Mouse (Mus musculus) lung, embryonic 14.5 days (tissue): ENCODE measurements around the gene Aff4. TPM values are rescaled to one million over a fixed set of nuclear protein-coding genes. Genes with fewer than 3 reads are reported as not detected.
A peak's percentile ranks its signal among the peaks of the same experiment; 100 is the strongest.

Experiments used
- ATAC-seq: fragments of 200-750 bp; cut with Nextera tagmentation; 2 replicates; pipeline ENCODE4 v1.8.0; 2017; ENCODE audit warnings: mild to moderate bottlenecking, moderate TSS enrichment, moderate library complexity; ENCODE audit not compliant: insufficient read depth
- DNase-seq: peaks from one replicate; pipeline ENCODE4 v3.0.0-alpha.2; 2015
- H3K27ac ChIP-seq: fragments of 300-500 bp; sonication (generic); 2 replicates; pipeline ENCODE4 v1.5.1; 2014; ENCODE audit warnings: low read depth, mild to moderate bottlenecking, moderate library complexity
- H3K27me3 ChIP-seq: fragments of 300-500 bp; sonication (generic); 2 replicates; pipeline ENCODE4 v1.6.1; 2014; ENCODE audit warnings: low read length, control low read depth; ENCODE audit not compliant: insufficient read depth
- H3K36me3 ChIP-seq: fragments of 300-500 bp; sonication (generic); 2 replicates; pipeline ENCODE4 v1.6.1; 2014; ENCODE audit warnings: control low read depth; ENCODE audit not compliant: insufficient read depth
- H3K4me1 ChIP-seq: fragments of 300-500 bp; sonication (generic); 2 replicates; pipeline ENCODE4 v1.6.1; 2014; ENCODE audit warnings: antibody characterized with exemption, control low read depth; ENCODE audit not compliant: insufficient read depth
- H3K4me2 ChIP-seq: fragments of 300-500 bp; sonication (generic); 2 replicates; pipeline ENCODE4 v1.6.1; 2014; ENCODE audit warnings: mild to moderate bottlenecking
- H3K4me3 ChIP-seq: fragments of 300-500 bp; sonication (generic); 2 replicates; pipeline ENCODE4 v1.5.1; 2014; ENCODE audit warnings: low read depth, low read length
- H3K9ac ChIP-seq: fragments of 300-500 bp; sonication (generic); 2 replicates; pipeline ENCODE4 v1.6.1; 2014
- H3K9me3 ChIP-seq: fragments of 300-500 bp; sonication (generic); 2 replicates; pipeline ENCODE4 v1.6.1; 2016; ENCODE audit warnings: low read depth, low read length, control low read depth
- CTCF ChIP-seq: IDR thresholded peaks from 2 replicates; pipeline ENCODE4 v1.5.1; 2016; ENCODE audit warnings: antibody characterized with exemption, low read depth
- WGBS: fragments of 180-500 bp; shearing (Covaris S2); extraction: QIAGEN DNeasy Blood & Tissue Kit; methylation state at CpG from one replicate; pipeline ENCODE4 v1.1.7; 2014; 5-methylcytosine and 5-hydroxymethylcytosine counted together
- polyA plus RNA-seq: library from polyadenylated mRNA; unstranded; fragments of >200 nt; fragmentation: Nextera tagmentation; extraction: Ambion mirVana; gene quantifications from 2 replicates; pipeline ENCODE4 v1.2.1, GENCODE M21; 2014

The Aff4 gene
- polyA plus RNA-seq, 1 experiment from 2014 or later: 56.5 TPM

DNA sequence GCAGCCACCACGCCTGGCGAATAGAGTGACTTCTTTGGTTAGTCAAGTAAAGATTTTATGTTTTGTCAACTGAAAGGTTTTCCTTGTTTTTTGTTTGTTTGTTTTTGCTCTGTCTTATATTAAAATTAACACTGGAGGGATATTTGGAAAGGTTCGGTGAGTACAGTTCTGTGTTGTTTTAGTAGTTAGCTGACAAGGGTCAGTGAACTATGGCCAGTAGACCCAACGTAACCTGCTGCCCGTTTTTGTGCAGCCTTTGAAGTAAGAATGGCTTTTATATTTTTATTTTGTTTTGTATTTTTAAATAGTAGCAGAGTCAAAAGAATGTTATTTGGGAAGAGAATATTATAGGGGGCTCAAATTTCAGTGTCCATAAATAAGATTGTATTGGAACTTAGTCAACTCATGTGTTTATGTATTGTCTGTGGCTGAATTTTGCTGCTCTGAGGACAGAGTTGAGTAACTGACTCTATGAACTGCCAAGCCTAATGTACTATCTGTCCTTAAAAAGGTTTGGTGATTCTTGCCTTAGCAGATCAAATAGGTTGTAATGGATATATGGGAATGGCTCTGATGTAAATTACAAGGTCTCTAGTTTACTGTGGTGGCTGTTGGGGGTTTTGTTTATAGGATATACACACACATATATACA, 8.0 kb downstream of the Aff4 start:
- H3K27ac ChIP-seq: no peak overlapping the region
- TF ChIP-seq CTCF: no peak
- H3K9me3 ChIP-seq: no peaks in the 10 kb centered on the region
- ATAC-seq: no peak
- no peaks in the 10 kb centered on the region for H3K27me3 ChIP-seq
- H3K9ac ChIP-seq: no peak overlapping the region
- no peaks in the 10 kb centered on the region for H3K4me1 ChIP-seq
- H3K4me3 ChIP-seq: no peak overlapping the region
- no peak for DNase-seq
- peaks cover 11% of the 10 kb centered on the region; the same call in 1 of the 2 replicates for H3K36me3 ChIP-seq
- no peak overlapping the region for H3K4me2 ChIP-seq
- 94% methylated on average over 5 of the region's 5 CpGs for WGBS

DNA sequence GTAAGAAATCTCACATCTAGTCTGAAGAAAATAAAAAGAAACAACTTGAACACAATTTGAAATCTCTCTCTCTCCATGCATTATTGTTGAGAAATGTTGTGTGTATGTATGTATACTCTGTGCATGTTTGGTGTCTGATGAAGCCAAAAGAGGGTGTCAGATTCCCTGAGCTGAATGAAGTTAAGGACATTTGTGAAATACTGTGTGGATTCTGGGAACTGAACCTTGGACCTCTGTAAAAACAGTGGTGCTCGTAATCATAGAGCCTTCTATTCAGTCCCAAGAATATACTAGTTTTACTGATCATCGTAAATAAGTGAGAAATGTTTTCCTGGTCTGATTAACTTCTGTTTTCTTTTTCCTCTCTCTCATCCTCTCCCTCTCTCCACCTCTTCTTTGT, 16.4 kb downstream of the Aff4 start:
- WGBS: 84% methylated on average over 2 of the region's 2 CpGs
- Histone ChIP-seq H3K4me3 (no peak overlapping the region), H3K27me3 (no peaks in the 10 kb centered on the region), H3K36me3 (peaks cover 22% of the 10 kb centered on the region), H3K9ac (no peak overlapping the region), H3K9me3 (no peaks in the 10 kb centered on the region), H3K4me1 (no peaks in the 10 kb centered on the region), H3K4me2 (no peak overlapping the region), H3K27ac (no peak overlapping the region)
- TF ChIP-seq CTCF: no peak
- DNase-seq (no peak), ATAC-seq (no peak)

DNA sequence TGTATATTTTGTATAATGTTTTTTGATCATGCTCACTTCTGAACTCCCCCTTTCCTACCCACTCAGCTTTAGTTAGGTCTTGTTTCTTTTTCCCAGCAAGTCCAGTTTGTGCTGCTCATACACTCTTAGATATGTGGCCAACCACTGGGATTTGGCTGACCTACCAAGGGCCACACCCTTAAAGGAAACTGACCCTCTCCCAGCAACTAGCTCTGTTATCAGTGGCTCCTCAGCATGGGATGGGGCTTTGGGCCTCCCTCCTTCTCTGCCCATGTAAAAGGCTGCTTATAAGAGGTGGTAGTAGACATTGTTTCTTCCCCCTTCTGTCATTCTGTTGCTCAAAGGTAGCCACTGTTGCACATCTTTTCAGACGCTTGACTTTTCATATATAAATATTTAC, 28.3 kb downstream of the Aff4 start:
- no peak for TF ChIP-seq CTCF
- no peak for DNase-seq

DNA sequence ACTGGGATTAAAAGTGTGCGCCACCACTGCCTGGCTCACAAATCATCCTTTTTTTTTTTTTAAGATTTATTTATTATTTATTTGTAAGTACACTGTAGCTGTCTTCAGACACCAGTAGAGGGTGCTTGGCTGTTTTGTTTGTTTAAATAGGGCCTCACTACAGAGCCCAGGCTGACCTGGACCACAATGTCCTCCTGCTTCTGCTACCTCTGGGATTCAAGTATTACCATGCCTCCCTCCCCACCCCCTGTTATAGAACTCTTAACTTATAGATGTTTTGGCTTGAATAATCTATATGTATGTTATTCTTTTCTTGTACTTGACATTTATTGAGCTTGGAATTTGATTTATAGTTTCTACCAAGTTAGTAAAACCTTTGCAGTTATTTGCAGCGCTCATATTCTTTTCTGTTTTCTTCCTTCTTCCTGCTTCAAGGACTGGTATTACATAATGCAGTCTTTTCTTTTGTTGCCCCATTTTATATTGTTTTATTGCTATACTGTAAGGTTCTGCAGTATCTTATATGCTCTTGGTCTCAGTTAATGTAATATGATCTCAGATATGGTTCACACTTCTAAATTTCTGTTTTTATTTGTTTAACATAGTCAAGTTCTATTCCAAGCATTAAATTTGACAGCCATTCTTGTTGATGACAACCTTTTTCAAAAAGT, 33.3 kb downstream of the Aff4 start:
- 92% methylated on average over 2 of the region's 2 CpGs for WGBS
- Histone ChIP-seq H3K4me3 (no peak overlapping the region), H3K27me3 (no peaks in the 10 kb centered on the region), H3K27ac (no peak overlapping the region), H3K9me3 (no peaks in the 10 kb centered on the region), H3K4me2 (no peak overlapping the region), H3K4me1 (no peaks in the 10 kb centered on the region), H3K9ac (no peak overlapping the region), H3K36me3 (peaks cover 47% of the 10 kb centered on the region)
- no peak for TF ChIP-seq CTCF
- ATAC-seq (no peak), DNase-seq (no peak)

More for the DNA sequence above, 28.3 kb downstream of the Aff4 start:
- WGBS: 67% methylated on average over 1 of the region's 1 CpGs
- no peak overlapping the region for H3K27ac ChIP-seq
- no peaks in the 10 kb centered on the region for H3K4me1 ChIP-seq
- no peak overlapping the region for H3K4me2 ChIP-seq
- no peak for ATAC-seq
- H3K9me3 ChIP-seq: no peaks in the 10 kb centered on the region
- H3K36me3 ChIP-seq: peaks cover 51% of the 10 kb centered on the region
- no peaks in the 10 kb centered on the region for H3K27me3 ChIP-seq
- H3K4me3 ChIP-seq: no peak overlapping the region
- no peak overlapping the region for H3K9ac ChIP-seq

DNA sequence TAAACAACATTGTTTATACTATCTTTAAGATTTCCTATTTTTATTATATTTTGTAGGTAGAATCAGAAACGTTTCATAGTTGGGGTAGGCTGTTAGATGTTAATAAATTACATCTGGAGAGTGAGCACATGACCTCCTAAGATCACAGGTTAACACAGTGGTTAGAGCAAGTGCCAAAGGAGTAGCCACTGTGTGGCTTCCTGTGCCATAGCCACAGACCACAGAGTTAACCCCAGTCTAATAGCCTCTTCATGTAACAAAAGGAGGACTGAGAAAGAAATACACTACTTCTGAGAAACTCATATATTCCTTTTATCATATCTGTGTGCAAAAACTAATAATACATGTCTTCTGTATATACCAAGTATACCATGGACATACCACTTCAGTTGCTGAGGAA, 43.2 kb downstream of the Aff4 start:
- Histone ChIP-seq H3K36me3 (peaks cover 72% of the 10 kb centered on the region), H3K4me1 (no peaks in the 10 kb centered on the region), H3K9ac (no peak overlapping the region), H3K9me3 (no peaks in the 10 kb centered on the region), H3K27me3 (no peaks in the 10 kb centered on the region), H3K4me2 (no peak overlapping the region), H3K27ac (no peak overlapping the region), H3K4me3 (no peak overlapping the region)
- no peak for TF ChIP-seq CTCF
- WGBS: 78% methylated on average over 1 of the region's 1 CpGs
- DNase-seq (no peak), ATAC-seq (no peak)

DNA sequence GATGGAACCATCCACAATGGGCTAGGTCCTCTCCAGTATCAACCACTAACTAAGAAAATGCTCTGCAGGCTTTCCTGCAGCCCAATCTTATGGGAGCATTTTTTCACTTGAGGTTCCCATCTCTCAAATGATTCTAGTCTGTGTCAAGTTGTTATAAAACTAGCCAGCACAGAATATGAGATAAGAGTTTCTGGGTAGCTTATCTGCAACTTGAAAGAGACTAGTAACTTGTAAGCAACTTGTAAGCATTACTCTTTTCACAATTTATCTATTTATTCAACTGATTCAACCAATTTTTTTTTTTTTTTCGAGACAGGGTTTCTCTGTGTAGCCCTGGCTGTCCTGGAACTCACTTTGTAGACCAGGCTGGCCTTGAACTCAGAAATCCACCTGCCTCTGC, 53.0 kb downstream of the Aff4 start:
- no peak for DNase-seq
- Histone ChIP-seq H3K4me2 (no peak overlapping the region), H3K4me1 (no peaks in the 10 kb centered on the region), H3K9ac (no peak overlapping the region), H3K36me3 (peaks cover 81% of the 10 kb centered on the region), H3K27me3 (no peaks in the 10 kb centered on the region), H3K9me3 (no peaks in the 10 kb centered on the region), H3K4me3 (no peak overlapping the region), H3K27ac (no peak overlapping the region)
- TF ChIP-seq CTCF: no peak
- ATAC-seq: no peak
- 92% methylated on average over 1 of the region's 1 CpGs for whole genome bisulfite sequencing

DNA sequence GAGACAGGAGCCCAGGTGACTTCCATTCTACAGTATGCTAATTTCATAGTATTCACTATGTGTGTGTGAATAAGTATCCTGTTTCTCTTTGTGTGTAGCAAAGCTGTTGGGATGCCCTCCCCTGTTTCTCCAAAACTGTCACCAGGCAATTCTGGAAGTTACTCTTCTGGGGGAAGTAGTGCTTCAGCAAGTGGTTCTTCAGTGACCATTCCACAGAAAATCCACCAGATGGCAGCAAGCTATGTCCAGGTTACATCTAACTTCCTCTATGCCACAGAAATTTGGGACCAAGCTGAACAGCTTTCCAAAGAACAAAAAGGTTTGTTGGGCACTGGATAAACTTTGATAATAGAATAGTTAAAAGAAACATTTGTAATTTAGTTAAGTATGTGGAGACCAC, 61.1 kb downstream of the Aff4 start:
- TF ChIP-seq CTCF: peak; percentile 61
- H3K27me3 ChIP-seq: no peaks in the 10 kb centered on the region
- peaks cover 90% of the 10 kb centered on the region for H3K36me3 ChIP-seq
- no peak overlapping the region for H3K9ac ChIP-seq
- DNase-seq: peak; percentile 71
- H3K27ac ChIP-seq: no peak overlapping the region
- no peak overlapping the region for H3K4me3 ChIP-seq
- no peaks in the 10 kb centered on the region for H3K9me3 ChIP-seq
- ATAC-seq: no peak
- H3K4me1 ChIP-seq: no peaks in the 10 kb centered on the region
- no peak overlapping the region for H3K4me2 ChIP-seq
